Mouse (Mus musculus): Measurements from ENCODE around the gene Hnf4a.

Gene Hnf4a

GRCm38 (mm10) chr2:163559236-163559635, 52.6 kb downstream of the Hnf4a start:
- H3K4me3 ChIP-seq (replicated peaks; ENCODE audit: low read length) = no peak overlapping the region
- no peaks in the 10 kb centered on the region for H3K36me3 ChIP-seq (ENCODE audit: insufficient read depth, low read length)
- TF ChIP-seq CTCF (conservative IDR thresholded peaks at IDR 0.05; ENCODE audit: low read length) = no peak
- no peak for TF ChIP-seq NANOG (IDR thresholded peaks at IDR 0.05; ENCODE audit: borderline replicate concordance, low read length)
- TF ChIP-seq POU5F1 (IDR thresholded peaks at IDR 0.05; ENCODE audit: borderline replicate concordance, low read length) = no peak
- H3K27me3 ChIP-seq (ENCODE audit: insufficient read depth, low read length) = peaks cover 18% of the 10 kb centered on the region; the same call in 1 of the 2 replicates
- H3K9me3 ChIP-seq (ENCODE audit: low read length) = no peaks in the 10 kb centered on the region
- no peaks in the 10 kb centered on the region for H3K4me1 ChIP-seq (replicated peaks; ENCODE audit: low read depth, low read length)

- H3K36me3 ChIP-seq (ENCODE audit: insufficient read depth, low read length) = no peaks in the 10 kb centered on the region
- no peaks in the 10 kb centered on the region for H3K4me1 ChIP-seq (replicated peaks; ENCODE audit: low read depth, low read length)
- H3K4me3 ChIP-seq (replicated peaks; ENCODE audit: low read length) = no peak overlapping the region
- H3K9me3 ChIP-seq (ENCODE audit: low read length) = no peaks in the 10 kb centered on the region
- peaks cover 20% of the 10 kb centered on the region; the same call in 1 of the 2 replicates for H3K27me3 ChIP-seq (ENCODE audit: insufficient read depth, low read length)
- no peak for TF ChIP-seq CTCF (conservative IDR thresholded peaks at IDR 0.05; ENCODE audit: low read length)
- TF ChIP-seq NANOG (IDR thresholded peaks at IDR 0.05; ENCODE audit: borderline replicate concordance, low read length) = no peak
- no peak for TF ChIP-seq POU5F1 (IDR thresholded peaks at IDR 0.05; ENCODE audit: borderline replicate concordance, low read length)
Observed at GRCm38 (mm10) chr2:163560247-163560646, 53.6 kb downstream of the Hnf4a start.

GRCm38 (mm10) chr2:163561258-163561948, 54.8 kb downstream of the Hnf4a start:
- TF ChIP-seq POU5F1 (IDR thresholded peaks at IDR 0.05; ENCODE audit: borderline replicate concordance, low read length) = no peak
- TF ChIP-seq NANOG (IDR thresholded peaks at IDR 0.05; ENCODE audit: borderline replicate concordance, low read length) = no peak
- TF ChIP-seq CTCF (conservative IDR thresholded peaks at IDR 0.05; ENCODE audit: low read length) = no peak
- Histone ChIP-seq H3K9me3 (ENCODE audit: low read length) (no peaks in the 10 kb centered on the region), H3K27me3 (ENCODE audit: insufficient read depth, low read length) (peaks cover 25% of the 10 kb centered on the region; the same call in 1 of the 2 replicates), H3K4me3 (replicated peaks; ENCODE audit: low read length) (no peak overlapping the region), H3K4me1 (replicated peaks; ENCODE audit: low read depth, low read length) (no peaks in the 10 kb centered on the region), H3K36me3 (ENCODE audit: insufficient read depth, low read length) (no peaks in the 10 kb centered on the region)

- H3K36me3 ChIP-seq (ENCODE audit: insufficient read depth, low read length) = no peaks in the 10 kb centered on the region
- no peaks in the 10 kb centered on the region for H3K9me3 ChIP-seq (ENCODE audit: low read length)
- H3K4me3 ChIP-seq (replicated peaks; ENCODE audit: low read length) = no peak overlapping the region
- no peaks in the 10 kb centered on the region for H3K4me1 ChIP-seq (replicated peaks; ENCODE audit: low read depth, low read length)
- no peak for TF ChIP-seq CTCF (conservative IDR thresholded peaks at IDR 0.05; ENCODE audit: low read length)
- TF ChIP-seq POU5F1 (IDR thresholded peaks at IDR 0.05; ENCODE audit: borderline replicate concordance, low read length) = no peak
- TF ChIP-seq NANOG (IDR thresholded peaks at IDR 0.05; ENCODE audit: borderline replicate concordance, low read length) = no peak
- peaks cover 21% of the 10 kb centered on the region; the same call in 1 of the 2 replicates for H3K27me3 ChIP-seq (ENCODE audit: insufficient read depth, low read length)
Observed at GRCm38 (mm10) chr2:163564646-163565045, 58.0 kb downstream of the Hnf4a start.

- Histone ChIP-seq H3K4me3 (replicated peaks; ENCODE audit: low read length) (no peak overlapping the region), H3K36me3 (ENCODE audit: insufficient read depth, low read length) (no peaks in the 10 kb centered on the region), H3K27me3 (ENCODE audit: insufficient read depth, low read length) (peaks cover 29% of the 10 kb centered on the region), H3K4me1 (replicated peaks; ENCODE audit: low read depth, low read length) (no peaks in the 10 kb centered on the region), H3K9me3 (ENCODE audit: low read length) (no peaks in the 10 kb centered on the region)
- TF ChIP-seq POU5F1 (IDR thresholded peaks at IDR 0.05; ENCODE audit: borderline replicate concordance, low read length) (no peak), CTCF (conservative IDR thresholded peaks at IDR 0.05; ENCODE audit: low read length) (no peak), NANOG (IDR thresholded peaks at IDR 0.05; ENCODE audit: borderline replicate concordance, low read length) (no peak)
Observed at GRCm38 (mm10) chr2:163574321-163574720, 67.7 kb downstream of the Hnf4a start.

GRCm38 (mm10) chr2:163575248-163575647, 68.6 kb downstream of the Hnf4a start:
- Histone ChIP-seq H3K36me3 (ENCODE audit: insufficient read depth, low read length) (no peaks in the 10 kb centered on the region), H3K9me3 (ENCODE audit: low read length) (no peaks in the 10 kb centered on the region), H3K4me3 (replicated peaks; ENCODE audit: low read length) (no peak overlapping the region), H3K27me3 (ENCODE audit: insufficient read depth, low read length) (peaks cover 25% of the 10 kb centered on the region), H3K4me1 (replicated peaks; ENCODE audit: low read depth, low read length) (no peaks in the 10 kb centered on the region)
- TF ChIP-seq CTCF (conservative IDR thresholded peaks at IDR 0.05; ENCODE audit: low read length) = no peak
- TF ChIP-seq POU5F1 (IDR thresholded peaks at IDR 0.05; ENCODE audit: borderline replicate concordance, low read length) = no peak

- no peak for TF ChIP-seq CTCF (conservative IDR thresholded peaks at IDR 0.05; ENCODE audit: low read length)
- no peak for TF ChIP-seq NANOG (IDR thresholded peaks at IDR 0.05; ENCODE audit: borderline replicate concordance, low read length)
- no peak for TF ChIP-seq POU5F1 (IDR thresholded peaks at IDR 0.05; ENCODE audit: borderline replicate concordance, low read length)
- Histone ChIP-seq H3K36me3 (ENCODE audit: insufficient read depth, low read length) (no peaks in the 10 kb centered on the region), H3K4me1 (replicated peaks; ENCODE audit: low read depth, low read length) (no peaks in the 10 kb centered on the region), H3K4me3 (replicated peaks; ENCODE audit: low read length) (no peak overlapping the region), H3K9me3 (ENCODE audit: low read length) (no peaks in the 10 kb centered on the region), H3K27me3 (ENCODE audit: insufficient read depth, low read length) (peaks cover 20% of the 10 kb centered on the region)
Observed at GRCm38 (mm10) chr2:163577986-163578385, 71.4 kb downstream of the Hnf4a start.

GRCm38 (mm10) chr2:163580069-163580945, 73.7 kb downstream of the Hnf4a start:
- TF ChIP-seq NANOG (IDR thresholded peaks at IDR 0.05; ENCODE audit: borderline replicate concordance, low read length) = no peak
- TF ChIP-seq POU5F1 (IDR thresholded peaks at IDR 0.05; ENCODE audit: borderline replicate concordance, low read length) = no peak
- no peak for TF ChIP-seq CTCF (conservative IDR thresholded peaks at IDR 0.05; ENCODE audit: low read length)
- peaks cover 10% of the 10 kb centered on the region for H3K27me3 ChIP-seq (ENCODE audit: insufficient read depth, low read length)
- H3K4me1 ChIP-seq (replicated peaks; ENCODE audit: low read depth, low read length) = peaks cover 3% of the 10 kb centered on the region; the same call in 1 of the 2 replicates
- no peaks in the 10 kb centered on the region for H3K9me3 ChIP-seq (ENCODE audit: low read length)
- H3K36me3 ChIP-seq (ENCODE audit: insufficient read depth, low read length) = no peaks in the 10 kb centered on the region
- no peak overlapping the region for H3K4me3 ChIP-seq (replicated peaks; ENCODE audit: low read length)
